Mouse (Mus musculus) layer of hippocampus, postnatal 14 days (tissue): ENCODE data around the gene C2cd4b. TPM values are rescaled to one million over a fixed set of nuclear protein-coding genes. Genes with fewer than 3 reads are reported as not detected.

ENCODE experiments used
- DNase-seq, 2 experiments: peaks; one replicate each; pipeline ENCODE4 v3.0.0; 2021 to 2022; ENCODE audit warnings: low spot score in 2 of 2, mixed read lengths in 1 of 2
- microRNA-seq, 2 experiments: library from miRNA; unstranded; fragments of <30 nt; microRNA quantifications; one replicate each; pipeline ENCODE4 v1.2.0; 2021
- total RNA-seq, 2 experiments: library from RNA; stranded (reverse); gene quantifications; 2 replicates each; pipeline ENCODE4 v1.2.3; 2021

Gene C2cd4b
- total RNA-seq, 2 experiments from 2014 or later, result 5.4 to 7.1 TPM

- DNase-seq, result no peak
Observed at GRCm38 (mm10) chr9:67769401-67769800, 10.2 kb downstream of the C2cd4b start.

- DNase-seq, result no peak
Observed at GRCm38 (mm10) chr9:67771293-67771692, 12.1 kb downstream of the C2cd4b start.

- DNase-seq, result no peak
Observed at GRCm38 (mm10) chr9:67774201-67774600, 15.0 kb downstream of the C2cd4b start.

- DNase-seq, result no peak
Observed at GRCm38 (mm10) chr9:67778553-67778952, 19.3 kb downstream of the C2cd4b start.

GRCm38 (mm10) chr9:67782786-67783185 is 23.5 kb downstream of the C2cd4b start:
- DNase-seq, result no peak

GRCm38 (mm10) chr9:67783464-67783863 is 24.2 kb downstream of the C2cd4b start:
- no peak for DNase-seq

GRCm38 (mm10) chr9:67783925-67784324 is 24.7 kb downstream of the C2cd4b start:
- no peak for DNase-seq

GRCm38 (mm10) chr9:67786311-67786710 is 27.1 kb downstream of the C2cd4b start:
- no peak for DNase-seq

GRCm38 (mm10) chr9:67787671-67788070 is 28.4 kb downstream of the C2cd4b start:
- no peak for DNase-seq

- DNase-seq, result no peak
Observed at GRCm38 (mm10) chr9:67792405-67792804, 33.2 kb downstream of the C2cd4b start.

GRCm38 (mm10) chr9:67793501-67793900 is 34.3 kb downstream of the C2cd4b start:
- no peak for DNase-seq

GRCm38 (mm10) chr9:67794216-67794615 is 35.0 kb downstream of the C2cd4b start:
- no peak for DNase-seq

- no peak for DNase-seq
Observed at GRCm38 (mm10) chr9:67794668-67795067, 35.4 kb downstream of the C2cd4b start.

- peak; percentile 81 to 83 for DNase-seq
Observed at GRCm38 (mm10) chr9:67795205-67795675, 36.0 kb downstream of the C2cd4b start.

- DNase-seq, result no peak
Observed at GRCm38 (mm10) chr9:67799078-67799819, 40.0 kb downstream of the C2cd4b start.

- DNase-seq, result peak in 1 of 2 experiments; percentile 41
Observed at GRCm38 (mm10) chr9:67802241-67802640, 43.0 kb downstream of the C2cd4b start.

- no peak for DNase-seq
Observed at GRCm38 (mm10) chr9:67807000-67807399, 47.8 kb downstream of the C2cd4b start.

GRCm38 (mm10) chr9:67810527-67810926 is 51.3 kb downstream of the C2cd4b start:
- DNase-seq, result no peak

Small RNA genes within 50 kb of the gene (microRNA-seq; reads per million reads assigned to microRNA genes)
- 0 reads per million in 2 experiments for gene Mir7241
- 0 reads per million in 2 experiments for gene Mir7242

Other genes starting within 250 kb of the C2cd4b start
- gene Tln2, start 199.7 kb upstream of the C2cd4b start, total RNA-seq, result 100 to 1,000 TPM; 112 to 130 TPM
- 1 to 10 TPM in 1 of 2 experiments, under 1 TPM in 1; 0.81 to 1.5 TPM for gene C2cd4a, start 72.9 kb downstream of the C2cd4b start, total RNA-seq
- 10 to 100 TPM; 64.9 to 71.7 TPM for gene Vps13c, start 81.0 kb downstream of the C2cd4b start, total RNA-seq